ENCODE assay signal across 27 mouse cellular contexts in genomic region chr2:144670289-144670930, GRCm38 (mm10).
DNase-seq lines count a peak whose midpoint lies in the region; ATAC-seq and TF ChIP-seq lines count a peak whose summit lies in the region.
"Had no signal": no experiment of that assay in that cellular context is flagged by ENCODE, and none has a peak within 500 bp of the region (broad histone marks: within the 10 kb centered on the region; RNA-seq: fewer than 3 reads in every experiment).

No protein-coding gene starts in this region.

- 0 out of 2 replicates have a peak, but pooled peaks cover 2% of the 10 kb centered on the region for H3K4me1 ChIP-seq in embryonic fibroblast, embryonic 13.5 days (ENCODE audit: control insufficient read depth, insufficient read depth, low read length)
- H3K4me1 ChIP-seq: hindbrain, embryonic 12.5 days; liver, embryonic 12.5 days; midbrain, embryonic 12.5 days; neural tube, embryonic 12.5 days had no signal

- peak; percentile 34 for DNase-seq in heart, adult 11 months
- DNase-seq in heart, postnatal 14 days: no peak
- DNase-seq in 3T3-L1 (ENCODE audit: low read depth, low spot score): peak; percentile 25
- no peak for DNase-seq in adrenal gland, postnatal 25 days
- no peak for DNase-seq in retina, embryonic 14.5 days (ENCODE audit: low spot score)
- DNase-seq: adrenal gland, postnatal 36 days; cerebellum, adult 2 months; cerebellum, postnatal 14 days; kidney, adult 2 months; kidney, postnatal 4 days; layer of hippocampus, postnatal 36 days; left cerebral cortex, postnatal 4 days; liver, postnatal 0 days; lung, postnatal 14 days; thymus, adult 18-20 months; thymus, postnatal 25 days had no signal

- no peak for TF ChIP-seq POLR2A in embryonic fibroblast, embryonic 13.5 days (IDR thresholded peaks at IDR 0.05; ENCODE audit: low read depth, low read length)

- no peak for TF ChIP-seq CTCF in embryonic fibroblast, embryonic 13.5 days (IDR thresholded peaks at IDR 0.05; ENCODE audit: borderline replicate concordance, insufficient read depth, low read length)

- peak overlapping the region; percentile 59; the same call in 1 of the 2 replicates for H3K27ac ChIP-seq in embryonic fibroblast, embryonic 13.5 days (ENCODE audit: insufficient read depth, low read length)
- H3K27ac ChIP-seq: embryonic facial prominence, embryonic 12.5 days; hindbrain, embryonic 12.5 days; hindbrain, postnatal 0 days; kidney, postnatal 0 days; liver, embryonic 12.5 days; midbrain, embryonic 12.5 days; neural tube, embryonic 12.5 days had no signal

- intact Hi-C loops in heart, postnatal 14 days (cut with DNase I): no loop called here

- H3K4me3 ChIP-seq in embryonic fibroblast, embryonic 13.5 days (ENCODE audit: insufficient read depth, low read length): no peak overlapping the region
- H3K4me3 ChIP-seq: embryonic facial prominence, embryonic 12.5 days; hindbrain, embryonic 12.5 days; liver, embryonic 12.5 days; midbrain, embryonic 12.5 days; myocyte; neural tube, embryonic 12.5 days had no signal

- 0 out of 2 replicates have a peak, but pooled peaks have one; percentile 22 for ATAC-seq in megakaryocyte-erythroid progenitor cell, adult 5-6 weeks (replicated peaks; ENCODE audit: low FRiP score, low TSS enrichment, poor library complexity, severe bottlenecking)
- ATAC-seq: forebrain, embryonic 16.5 days; hindbrain, postnatal 0 days; liver, embryonic 12.5 days; liver, postnatal 0 days had no signal

Comparison
In these comparisons a context has a peak if more than half of its experiments do, and no peak if none do; other contexts are left out.
1. DNase-seq: peak in heart, adult 11 months (single experiment) and 3T3-L1 (single experiment); none in heart, postnatal 14 days (0 of 2), adrenal gland, postnatal 25 days (single experiment) and retina, embryonic 14.5 days (single experiment).